Mouse (Mus musculus) forebrain, embryonic 11.5 days (tissue): ENCODE results near the gene Suclg2. TPM values are rescaled to one million over a fixed set of nuclear protein-coding genes. Genes with fewer than 3 reads are reported as not detected.

Source experiments
- ATAC-seq: fragments of 200-750 bp; cut with Nextera tagmentation; replicated peaks from 2 replicates; pipeline ENCODE4 v1.8.0; 2017; ENCODE audit warnings: moderate TSS enrichment; ENCODE audit not compliant: low FRiP score
- DNase-seq: peaks from one replicate; pipeline ENCODE4 v3.0.0-alpha.2; 2017; ENCODE audit warnings: low spot score
- H3K27ac ChIP-seq: fragments of 300-500 bp; sonication (generic); 2 replicates; pipeline ENCODE4 v1.5.1; 2014; ENCODE audit warnings: low read depth, low read length
- H3K27me3 ChIP-seq: fragments of 300-500 bp; sonication (generic); 2 replicates; pipeline ENCODE4 v1.6.1; 2014; ENCODE audit warnings: mild to moderate bottlenecking, low read length, mixed read lengths; ENCODE audit not compliant: control insufficient read depth, insufficient read depth
- H3K36me3 ChIP-seq: fragments of 300-500 bp; sonication (generic); 2 replicates; pipeline ENCODE4 v1.6.1; 2014; ENCODE audit warnings: mild to moderate bottlenecking, low read length, moderate library complexity, mixed read lengths; ENCODE audit not compliant: control insufficient read depth, insufficient read depth
- H3K4me1 ChIP-seq: fragments of 300-500 bp; sonication (generic); replicated peaks from 2 replicates; pipeline ENCODE4 v1.6.1; 2014; ENCODE audit warnings: low read length, mixed read lengths; ENCODE audit not compliant: control insufficient read depth, insufficient read depth
- H3K4me2 ChIP-seq: fragments of 300-500 bp; sonication (generic); 2 replicates; pipeline ENCODE4 v1.6.1; 2014; ENCODE audit warnings: low read depth, mild to moderate bottlenecking, low read length, moderate library complexity, mixed read lengths; ENCODE audit not compliant: severe bottlenecking
- H3K4me3 ChIP-seq: fragments of 300-500 bp; sonication (generic); 2 replicates; pipeline ENCODE4 v1.5.1; 2014; ENCODE audit warnings: low read depth, low read length
- H3K9ac ChIP-seq: fragments of 300-500 bp; sonication (generic); 2 replicates; pipeline ENCODE4 v1.6.1; 2014; ENCODE audit warnings: low read length
- H3K9me3 ChIP-seq: fragments of 300-500 bp; sonication (generic); 2 replicates; pipeline ENCODE4 v1.6.1; 2016; ENCODE audit warnings: low read length, mixed read lengths; ENCODE audit not compliant: control insufficient read depth
- WGBS: fragments of 180-500 bp; shearing (Covaris S2); extraction: QIAGEN DNeasy Blood & Tissue Kit; methylation state at CpG from one replicate; pipeline ENCODE4 v1.1.7; 2014; 5-methylcytosine and 5-hydroxymethylcytosine counted together
- polyA plus RNA-seq: library from polyadenylated mRNA; unstranded; fragments of >200 nt; fragmentation: Nextera tagmentation; extraction: Ambion mirVana; gene quantifications from 2 replicates; pipeline ENCODE4 v1.2.1, GENCODE M21; 2014

Suclg2 gene
- polyA plus RNA-seq, 1 experiment from 2014 or later: 52.9 TPM

DNA sequence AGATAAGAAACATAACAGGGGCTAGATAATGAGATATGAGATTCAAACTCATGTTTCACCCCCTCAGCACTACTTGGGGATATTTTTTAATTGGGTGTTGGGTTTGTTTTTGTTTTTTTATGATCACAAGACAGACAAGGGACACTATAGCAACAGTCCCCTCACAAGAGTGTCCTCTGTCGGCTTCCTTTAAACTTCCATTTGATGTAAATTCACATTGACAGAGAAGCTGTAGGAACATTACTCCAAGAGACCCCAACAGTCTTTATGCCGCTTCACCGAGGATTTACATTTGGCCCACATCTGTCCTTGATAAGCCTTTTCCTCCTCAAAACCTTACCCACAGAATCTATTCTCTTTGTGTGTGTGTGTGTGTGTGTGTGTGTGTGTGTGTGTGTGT is 1.2 kb upstream of the Suclg2 start:
- ATAC-seq (no peak), DNase-seq (no peak)
- 85% methylated on average over 3 of the region's 3 CpGs for WGBS

DNA sequence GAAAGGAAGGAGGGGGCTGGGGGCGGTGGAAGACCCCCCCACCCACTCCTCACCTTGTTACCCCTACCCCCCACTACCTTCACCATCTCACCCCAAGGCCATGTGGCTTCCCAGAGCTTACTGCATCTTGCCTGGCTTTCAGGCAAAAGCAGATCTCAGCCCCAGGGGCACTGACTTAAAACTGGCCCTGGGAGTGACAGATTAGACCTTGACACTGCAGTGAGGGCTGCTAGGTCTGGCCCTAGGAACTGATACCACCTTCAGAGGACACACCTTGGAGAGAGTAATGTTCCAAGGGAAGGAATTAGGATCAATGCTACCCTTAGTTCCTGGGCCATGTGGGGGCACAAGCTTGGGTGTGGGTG is 351 bp upstream of the Suclg2 start:
- H3K9ac ChIP-seq: peak overlapping the region; percentile 86
- peak overlapping the region; percentile 86 for H3K4me2 ChIP-seq
- H3K27me3 ChIP-seq: no peaks in the 10 kb centered on the region
- no peaks in the 10 kb centered on the region for H3K9me3 ChIP-seq
- ATAC-seq (peak; percentile 73), DNase-seq (no peak)
- H3K4me3 ChIP-seq: peak overlapping the region; percentile 71
- H3K36me3 ChIP-seq: no peaks in the 10 kb centered on the region
- H3K27ac ChIP-seq: no peak overlapping the region
- H3K4me1 ChIP-seq: no peaks in the 10 kb centered on the region
- WGBS: no CpG with 5 or more reads among the region's 1 CpGs

More for the DNA sequence above, 1.2 kb upstream of the Suclg2 start:
- H3K36me3 ChIP-seq: no peaks in the 10 kb centered on the region
- H3K27ac ChIP-seq: no peak overlapping the region
- no peak overlapping the region for H3K4me3 ChIP-seq
- no peaks in the 10 kb centered on the region for H3K9me3 ChIP-seq
- H3K4me1 ChIP-seq: no peaks in the 10 kb centered on the region
- H3K9ac ChIP-seq: no peak overlapping the region
- H3K4me2 ChIP-seq: no peak overlapping the region
- H3K27me3 ChIP-seq: no peaks in the 10 kb centered on the region

DNA sequence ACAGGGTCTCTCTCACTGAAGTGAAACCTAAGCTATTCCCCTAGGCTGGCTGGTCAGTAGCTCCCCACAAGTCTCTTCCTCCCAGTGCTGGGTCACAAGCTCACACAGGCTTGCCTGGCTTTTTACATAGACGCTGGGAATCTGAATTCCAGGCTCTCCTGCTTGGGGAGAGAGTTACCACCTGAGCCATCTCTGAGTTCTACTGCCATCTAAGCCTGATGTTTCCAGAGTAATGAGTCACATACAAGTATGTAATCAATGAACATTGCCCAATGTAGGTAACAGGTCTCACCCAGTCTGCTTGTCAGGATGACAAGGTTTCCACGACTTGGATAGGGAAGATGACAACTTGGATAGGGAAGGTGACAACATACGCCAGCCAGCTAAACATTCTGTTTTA is 1.5 kb downstream of the Suclg2 start:
- H3K27me3 ChIP-seq: no peaks in the 10 kb centered on the region
- no peak for ATAC-seq
- no peaks in the 10 kb centered on the region for H3K36me3 ChIP-seq
- no peak for DNase-seq
- H3K4me2 ChIP-seq: no peak overlapping the region
- H3K9ac ChIP-seq: no peak overlapping the region
- H3K4me3 ChIP-seq: no peak overlapping the region
- WGBS: 82% methylated on average over 3 of the region's 3 CpGs
- no peak overlapping the region for H3K27ac ChIP-seq
- no peaks in the 10 kb centered on the region for H3K9me3 ChIP-seq
- H3K4me1 ChIP-seq: no peaks in the 10 kb centered on the region

DNA sequence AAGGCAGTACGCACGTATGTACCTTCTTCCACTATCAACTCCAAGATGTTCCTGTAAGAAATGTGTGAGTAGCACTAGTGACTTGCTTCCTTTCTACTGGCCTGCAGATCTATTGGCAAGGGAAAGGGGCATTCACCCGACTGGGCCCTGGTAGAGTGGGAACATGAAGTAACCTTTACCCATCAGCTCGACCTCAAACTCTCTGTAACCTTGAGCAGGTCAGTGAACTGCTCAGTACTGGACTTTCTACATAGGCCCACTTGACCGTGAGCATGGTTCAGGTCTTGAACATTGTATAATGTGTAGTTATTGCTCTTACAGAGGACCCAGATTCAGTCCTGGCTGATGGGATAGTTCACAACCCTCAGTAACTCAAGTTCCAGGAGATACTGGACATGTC is 2.1 kb downstream of the Suclg2 start:
- DNase-seq (no peak), ATAC-seq (no peak)
- Histone ChIP-seq H3K27ac (no peak overlapping the region), H3K9me3 (no peaks in the 10 kb centered on the region), H3K4me2 (no peak overlapping the region), H3K4me1 (no peaks in the 10 kb centered on the region), H3K27me3 (no peaks in the 10 kb centered on the region), H3K9ac (no peak overlapping the region), H3K36me3 (no peaks in the 10 kb centered on the region), H3K4me3 (no peak overlapping the region)
- WGBS: 95% methylated on average over 5 of the region's 5 CpGs

DNA sequence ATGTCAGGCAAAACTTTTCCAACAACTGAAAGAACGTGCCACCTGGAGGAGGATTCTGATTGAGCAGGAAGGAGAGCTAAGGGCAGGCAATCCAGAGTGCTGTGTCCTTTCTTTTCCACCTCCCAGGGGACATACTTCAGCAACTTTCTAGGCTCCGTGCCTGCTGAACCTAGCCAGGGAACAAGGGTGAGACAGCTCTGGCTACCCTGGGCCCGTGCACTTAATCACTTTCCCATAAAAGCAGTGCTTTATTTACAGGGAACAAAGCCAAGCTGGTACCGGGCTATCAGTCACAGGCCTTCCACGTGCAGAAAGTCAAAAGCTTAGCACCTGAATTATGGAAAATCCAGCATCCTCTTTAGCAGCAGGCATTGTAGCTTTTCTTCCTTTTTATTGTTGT is 5.4 kb downstream of the Suclg2 start:
- H3K4me2 ChIP-seq: no peak overlapping the region
- H3K4me1 ChIP-seq: no peaks in the 10 kb centered on the region
- no peak overlapping the region for H3K9ac ChIP-seq
- no peaks in the 10 kb centered on the region for H3K36me3 ChIP-seq
- WGBS: 21% methylated on average over 5 of the region's 5 CpGs
- DNase-seq (no peak), ATAC-seq (no peak)
- H3K27me3 ChIP-seq: no peaks in the 10 kb centered on the region
- no peaks in the 10 kb centered on the region for H3K9me3 ChIP-seq
- H3K4me3 ChIP-seq: no peak overlapping the region
- no peak overlapping the region for H3K27ac ChIP-seq

DNA sequence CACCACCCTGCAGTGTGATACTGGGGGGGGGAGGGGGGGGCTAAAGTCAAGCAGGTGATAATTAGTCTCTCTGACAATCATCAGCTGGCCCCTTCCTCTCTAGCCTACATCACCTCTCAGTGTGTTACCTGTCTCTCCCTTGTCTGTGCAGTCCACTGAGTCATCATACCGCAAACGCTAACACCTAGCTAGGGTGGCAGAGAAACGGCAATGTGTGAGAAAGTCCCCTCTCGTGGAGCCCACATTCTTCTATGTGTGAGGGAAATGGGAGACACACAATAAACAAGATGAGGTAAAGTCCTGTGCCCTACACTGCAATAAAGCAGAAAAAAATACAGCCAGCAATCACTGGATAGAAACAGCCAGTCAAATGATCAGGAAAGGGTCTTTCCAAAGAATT is 6.5 kb downstream of the Suclg2 start:
- 86% methylated on average over 4 of the region's 4 CpGs for WGBS
- no peak for ATAC-seq

DNA sequence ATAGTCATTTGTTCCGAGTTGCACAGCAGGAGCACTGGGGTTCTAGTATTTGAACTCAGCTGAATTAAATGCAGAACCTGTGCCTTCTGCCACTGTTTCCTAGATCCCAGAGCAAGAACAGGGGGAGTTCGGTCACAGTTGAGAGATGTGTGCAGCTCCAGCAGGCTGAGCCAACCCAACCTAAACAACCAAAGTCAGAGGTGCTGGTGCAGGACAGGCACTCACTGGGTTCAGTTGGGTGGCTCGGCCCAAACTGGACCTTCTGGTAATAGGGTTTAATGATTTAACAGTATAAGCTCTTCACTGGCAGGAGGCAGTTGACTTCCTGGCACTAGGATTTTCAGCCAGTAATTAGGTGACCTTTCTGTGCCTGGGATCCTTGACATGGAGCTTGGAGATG is 6.9 kb downstream of the Suclg2 start:
- no peak overlapping the region for H3K9ac ChIP-seq
- no peak overlapping the region for H3K4me2 ChIP-seq
- ATAC-seq: no peak
- WGBS: 87% methylated on average over 3 of the region's 3 CpGs
- DNase-seq: no peak
- no peak overlapping the region for H3K4me3 ChIP-seq
- no peaks in the 10 kb centered on the region for H3K27me3 ChIP-seq
- no peak overlapping the region for H3K27ac ChIP-seq
- H3K4me1 ChIP-seq: no peaks in the 10 kb centered on the region
- H3K9me3 ChIP-seq: no peaks in the 10 kb centered on the region
- H3K36me3 ChIP-seq: no peaks in the 10 kb centered on the region

More for the DNA sequence above, 6.5 kb downstream of the Suclg2 start:
- Histone ChIP-seq H3K9me3 (no peaks in the 10 kb centered on the region), H3K27me3 (no peaks in the 10 kb centered on the region), H3K9ac (no peak overlapping the region), H3K4me1 (no peaks in the 10 kb centered on the region), H3K36me3 (no peaks in the 10 kb centered on the region), H3K27ac (no peak overlapping the region), H3K4me2 (no peak overlapping the region), H3K4me3 (no peak overlapping the region)
- DNase-seq: no peak

DNA sequence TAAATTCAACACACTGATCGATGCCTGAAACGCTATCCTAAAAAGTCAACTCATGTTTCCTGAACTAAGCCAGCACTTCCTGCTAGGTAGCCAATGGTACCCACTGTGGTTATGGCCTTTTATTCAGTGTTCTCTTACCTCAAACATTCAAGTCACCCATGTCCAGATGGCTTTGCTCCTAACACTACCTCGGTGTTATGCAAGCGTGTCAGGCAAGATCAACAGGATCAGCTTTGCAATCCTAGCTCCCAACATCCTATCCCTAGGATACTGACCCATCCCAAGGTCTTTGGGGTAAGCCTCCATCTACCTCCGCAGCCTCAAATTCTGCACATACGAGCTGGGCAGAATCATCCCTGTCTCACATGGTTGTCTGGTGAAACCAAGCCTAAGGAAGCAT is 7.7 kb downstream of the Suclg2 start:
- Histone ChIP-seq H3K9ac (no peak overlapping the region), H3K36me3 (no peaks in the 10 kb centered on the region), H3K27me3 (no peaks in the 10 kb centered on the region), H3K9me3 (no peaks in the 10 kb centered on the region), H3K4me1 (no peaks in the 10 kb centered on the region), H3K4me3 (no peak overlapping the region), H3K4me2 (no peak overlapping the region), H3K27ac (no peak overlapping the region)
- WGBS: 90% methylated on average over 6 of the region's 6 CpGs
- DNase-seq (no peak), ATAC-seq (no peak)

DNA sequence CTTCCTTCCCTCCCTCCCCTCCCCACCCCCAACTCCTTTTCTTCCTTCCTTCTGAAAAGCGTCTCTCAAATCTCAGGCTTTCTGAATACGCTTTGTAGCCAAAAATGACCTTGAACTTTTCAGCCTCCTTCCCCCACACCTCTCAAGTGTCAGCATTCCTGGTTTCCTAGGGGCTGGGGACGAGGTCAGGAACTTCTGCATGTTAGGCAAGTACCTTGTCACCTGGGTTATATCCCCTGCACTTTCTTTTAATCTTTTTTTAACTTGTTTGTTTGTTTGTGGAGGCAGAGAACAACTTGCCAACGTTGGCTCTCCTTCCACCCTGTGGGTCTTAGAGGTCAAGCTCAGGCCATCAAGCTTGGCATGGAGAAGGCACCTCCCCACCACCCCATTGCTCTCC is 9.1 kb downstream of the Suclg2 start:
- no peak for ATAC-seq
- no peak overlapping the region for H3K4me2 ChIP-seq
- no peak for DNase-seq
- H3K27me3 ChIP-seq: no peaks in the 10 kb centered on the region
- no peaks in the 10 kb centered on the region for H3K9me3 ChIP-seq
- H3K9ac ChIP-seq: no peak overlapping the region
- no peaks in the 10 kb centered on the region for H3K36me3 ChIP-seq
- no peaks in the 10 kb centered on the region for H3K4me1 ChIP-seq
- no peak overlapping the region for H3K27ac ChIP-seq
- H3K4me3 ChIP-seq: no peak overlapping the region
- 48% methylated on average over 4 of the region's 4 CpGs for WGBS
